Mouse (Mus musculus) hindbrain, embryonic 15.5 days (tissue): ENCODE results near the gene Psat1. TPM values are rescaled to one million over a fixed set of nuclear protein-coding genes. Genes with fewer than 3 reads are reported as not detected.
A peak's percentile ranks its signal among the peaks of the same experiment; 100 is the strongest.

Experiments
- ATAC-seq: fragments of 200-750 bp; cut with Nextera tagmentation; 2 replicates; pipeline ENCODE4 v1.8.0; 2017; ENCODE audit warnings: low read depth, moderate number of reproducible peaks, moderate TSS enrichment; ENCODE audit not compliant: low FRiP score
- H3K27ac ChIP-seq: fragments of 300-500 bp; sonication (generic); replicated peaks from 2 replicates; pipeline ENCODE4 v1.5.1; 2015; ENCODE audit warnings: mild to moderate bottlenecking, inconsistent platforms
- H3K27me3 ChIP-seq: fragments of 300-500 bp; sonication (generic); 2 replicates; pipeline ENCODE4 v1.6.1; 2015; ENCODE audit warnings: control low read depth, inconsistent platforms
- H3K36me3 ChIP-seq: fragments of 300-500 bp; sonication (generic); 2 replicates; pipeline ENCODE4 v1.6.1; 2015; ENCODE audit warnings: control low read depth, inconsistent platforms
- H3K4me1 ChIP-seq: fragments of 300-500 bp; sonication (generic); replicated peaks from 2 replicates; pipeline ENCODE4 v1.6.1; 2015; ENCODE audit warnings: control low read depth, inconsistent platforms
- H3K4me2 ChIP-seq: fragments of 300-500 bp; sonication (generic); 2 replicates; pipeline ENCODE4 v1.6.1; 2015; ENCODE audit warnings: moderate library complexity, mild to moderate bottlenecking, inconsistent platforms
- H3K4me3 ChIP-seq: fragments of 300-500 bp; sonication (generic); 2 replicates; pipeline ENCODE4 v1.5.1; 2015; ENCODE audit warnings: mild to moderate bottlenecking, inconsistent platforms
- H3K9ac ChIP-seq: fragments of 300-500 bp; sonication (generic); 2 replicates; pipeline ENCODE4 v1.6.1; 2015; ENCODE audit warnings: inconsistent platforms
- H3K9me3 ChIP-seq: fragments of 300-500 bp; sonication (generic); 2 replicates; pipeline ENCODE4 v1.6.1; 2016; ENCODE audit warnings: control low read depth, inconsistent platforms
- WGBS: fragments of 180-500 bp; shearing (Covaris S2); methylation state at CpG from one replicate; pipeline ENCODE4 v1.1.7; 2015; 5-methylcytosine and 5-hydroxymethylcytosine counted together
- polyA plus RNA-seq: library from polyadenylated mRNA; unstranded; fragments of >200 nt; fragmentation: Nextera tagmentation; extraction: Ambion mirVana; gene quantifications from 2 replicates; pipeline ENCODE4 v1.2.1, GENCODE M21; 2015

Gene Psat1
- polyA plus RNA-seq, 1 experiment from 2014 or later: 85.4 TPM

- Histone ChIP-seq H3K4me2 (no peak overlapping the region), H3K4me3 (no peak overlapping the region), H3K9ac (no peak overlapping the region), H3K9me3 (no peaks in the 10 kb centered on the region), H3K36me3 (no peaks in the 10 kb centered on the region), H3K27ac (no peak overlapping the region), H3K27me3 (no peaks in the 10 kb centered on the region), H3K4me1 (no peaks in the 10 kb centered on the region)
- no peak for ATAC-seq
- 80% methylated on average over 11 of the region's 11 CpGs for WGBS
Measured at GRCm38 (mm10) chr19:15882705-15883426, 64.3 kb downstream of the Psat1 start.

- Histone ChIP-seq H3K27ac (no peak overlapping the region), H3K27me3 (no peaks in the 10 kb centered on the region), H3K4me1 (no peaks in the 10 kb centered on the region), H3K36me3 (no peaks in the 10 kb centered on the region), H3K4me3 (no peak overlapping the region), H3K9me3 (no peaks in the 10 kb centered on the region), H3K9ac (no peak overlapping the region), H3K4me2 (no peak overlapping the region)
- WGBS: 71% methylated on average over 8 of the region's 8 CpGs
- ATAC-seq: no peak
Measured at GRCm38 (mm10) chr19:15880731-15881130, 66.4 kb downstream of the Psat1 start.

- Histone ChIP-seq H3K9ac (no peak overlapping the region), H3K27ac (no peak overlapping the region), H3K9me3 (no peaks in the 10 kb centered on the region), H3K27me3 (no peaks in the 10 kb centered on the region), H3K36me3 (no peaks in the 10 kb centered on the region), H3K4me2 (no peak overlapping the region), H3K4me1 (no peaks in the 10 kb centered on the region), H3K4me3 (no peak overlapping the region)
- 97% methylated on average over 5 of the region's 5 CpGs for WGBS
- ATAC-seq: no peak
Measured at GRCm38 (mm10) chr19:15879271-15879670, 67.9 kb downstream of the Psat1 start.

- H3K4me1 ChIP-seq: peaks cover 5% of the 10 kb centered on the region; the same call in 1 of the 2 replicates
- H3K27me3 ChIP-seq: no peaks in the 10 kb centered on the region
- H3K27ac ChIP-seq: 0 out of 2 replicates have a peak overlapping the region, but pooled peaks have one; percentile 7
- ATAC-seq: peak; percentile 77
- H3K9me3 ChIP-seq: no peaks in the 10 kb centered on the region
- H3K4me2 ChIP-seq: no peak overlapping the region
- WGBS: 22% methylated on average over 7 of the region's 7 CpGs
- H3K4me3 ChIP-seq: no peak overlapping the region
- H3K9ac ChIP-seq: no peak overlapping the region
- H3K36me3 ChIP-seq: no peaks in the 10 kb centered on the region
Measured at GRCm38 (mm10) chr19:15868865-15869698, 78.1 kb downstream of the Psat1 start.

DNA sequence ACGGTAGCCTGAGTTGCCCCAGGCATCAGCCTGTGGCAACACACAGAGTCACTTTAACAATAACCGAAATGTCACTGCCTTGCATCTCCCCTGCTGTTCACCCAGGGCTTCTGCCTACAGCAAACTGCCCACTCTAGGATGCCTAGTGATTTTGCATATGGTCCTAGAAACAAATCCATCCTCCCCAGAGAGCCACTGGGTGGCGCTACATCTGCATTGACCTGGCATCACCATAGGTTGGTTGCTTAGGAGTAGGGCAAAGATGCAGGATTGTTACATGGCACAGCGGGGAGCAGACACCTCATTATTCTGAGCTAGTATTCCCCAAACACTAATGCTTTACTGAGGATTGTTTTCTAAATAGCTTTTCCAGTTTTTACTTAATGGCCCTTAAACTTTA lies 80.3 kb downstream of the Psat1 start:
- 38% methylated on average over 4 of the region's 4 CpGs for WGBS
- Histone ChIP-seq H3K27me3 (no peaks in the 10 kb centered on the region), H3K4me3 (no peak overlapping the region), H3K9ac (no peak overlapping the region), H3K9me3 (no peaks in the 10 kb centered on the region), H3K4me2 (no peak overlapping the region), H3K27ac (no peak overlapping the region), H3K36me3 (no peaks in the 10 kb centered on the region), H3K4me1 (peaks cover 5% of the 10 kb centered on the region; the same call in 1 of the 2 replicates)
- no peak for ATAC-seq

- H3K9ac ChIP-seq: no peak overlapping the region
- ATAC-seq: no peak
- no peaks in the 10 kb centered on the region for H3K9me3 ChIP-seq
- no peaks in the 10 kb centered on the region for H3K36me3 ChIP-seq
- H3K4me1 ChIP-seq: peaks cover 5% of the 10 kb centered on the region; the same call in 1 of the 2 replicates
- no peak overlapping the region for H3K4me3 ChIP-seq
- no peak overlapping the region for H3K4me2 ChIP-seq
- H3K27me3 ChIP-seq: no peaks in the 10 kb centered on the region
- WGBS: 55% methylated on average over 1 of the region's 1 CpGs
- H3K27ac ChIP-seq: no peak overlapping the region
Measured at GRCm38 (mm10) chr19:15866126-15866525, 81.0 kb downstream of the Psat1 start.

GRCm38 (mm10) chr19:15865431-15865830 lies 81.7 kb downstream of the Psat1 start:
- no peak overlapping the region for H3K9ac ChIP-seq
- H3K4me3 ChIP-seq: no peak overlapping the region
- no peak overlapping the region for H3K27ac ChIP-seq
- H3K9me3 ChIP-seq: no peaks in the 10 kb centered on the region
- H3K36me3 ChIP-seq: no peaks in the 10 kb centered on the region
- peaks cover 5% of the 10 kb centered on the region; the same call in 1 of the 2 replicates for H3K4me1 ChIP-seq
- no peaks in the 10 kb centered on the region for H3K27me3 ChIP-seq
- H3K4me2 ChIP-seq: no peak overlapping the region
- no peak for ATAC-seq

DNA sequence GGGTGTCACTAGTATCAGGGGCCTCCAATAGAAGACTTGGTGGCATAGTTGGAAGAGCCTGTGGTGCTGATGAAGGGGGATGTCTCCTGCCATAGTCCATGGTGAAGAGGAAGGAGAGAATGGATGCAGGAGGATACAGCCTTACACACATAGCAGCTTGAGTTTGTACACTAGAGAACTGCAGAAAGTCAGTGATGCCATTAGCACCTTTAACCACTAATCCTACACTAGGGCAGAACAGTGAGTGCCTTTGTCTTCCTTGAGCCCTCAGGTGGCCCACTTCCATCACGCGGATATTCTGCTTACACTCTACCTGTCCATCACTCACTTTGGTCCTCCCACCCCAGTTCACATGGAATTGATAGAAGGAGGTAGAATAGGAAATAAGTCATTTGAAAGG lies 83.0 kb downstream of the Psat1 start:
- Histone ChIP-seq H3K27me3 (no peaks in the 10 kb centered on the region), H3K4me3 (no peak overlapping the region), H3K4me2 (no peak overlapping the region), H3K27ac (no peak overlapping the region), H3K9me3 (no peaks in the 10 kb centered on the region), H3K9ac (no peak overlapping the region), H3K4me1 (peaks cover 5% of the 10 kb centered on the region; the same call in 1 of the 2 replicates), H3K36me3 (no peaks in the 10 kb centered on the region)
- WGBS: 88% methylated on average over 2 of the region's 2 CpGs
- no peak for ATAC-seq

GRCm38 (mm10) chr19:15855379-15855778 lies 91.8 kb downstream of the Psat1 start:
- Histone ChIP-seq H3K4me2 (no peak overlapping the region), H3K27me3 (no peaks in the 10 kb centered on the region), H3K36me3 (no peaks in the 10 kb centered on the region), H3K4me3 (no peak overlapping the region), H3K4me1 (no peaks in the 10 kb centered on the region), H3K27ac (no peak overlapping the region), H3K9me3 (no peaks in the 10 kb centered on the region), H3K9ac (no peak overlapping the region)
- WGBS: 90% methylated on average over 5 of the region's 5 CpGs
- ATAC-seq: no peak

Other genes starting within 250 kb of the Psat1 start
- gene Cep78, start 37.7 kb upstream of the Psat1 start, polyA plus RNA-seq: 28.9 and 29.0 TPM in 2 replicates
- 95.0 and 102 TPM in 2 replicates for gene Gnaq, start 185.5 kb upstream of the Psat1 start, polyA plus RNA-seq